Mouse (Mus musculus): ENCODE results near the gene Irx2.

DNA sequence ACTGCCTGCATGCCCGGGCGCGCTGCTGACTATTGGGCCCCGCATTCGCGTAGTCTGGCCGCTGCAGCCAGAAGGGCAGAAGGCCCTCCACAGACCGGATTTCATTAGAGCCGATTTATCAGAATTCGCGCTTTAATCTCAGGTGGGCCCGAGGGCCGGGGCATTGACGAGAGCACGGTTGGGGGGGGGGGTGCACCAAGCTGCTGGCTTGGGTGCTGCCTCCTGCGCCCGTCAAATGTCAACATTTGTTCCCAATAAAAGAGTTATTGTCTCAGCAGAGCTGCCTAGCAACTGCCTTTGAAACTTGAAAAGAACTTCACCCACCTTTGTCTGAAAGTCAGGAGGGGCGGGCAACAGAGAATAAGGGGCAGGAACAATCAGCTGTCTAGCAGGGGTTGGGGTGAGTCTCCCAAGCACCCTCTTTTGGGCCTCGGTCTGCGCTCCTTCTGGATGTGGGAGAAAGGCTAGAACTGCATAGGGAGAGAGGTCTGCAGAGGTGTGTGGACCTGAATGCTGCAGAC, 7.8 kb downstream of the Irx2 start:
- TF ChIP-seq CTCF (conservative IDR thresholded peaks at IDR 0.05; ENCODE audit: insufficient read depth, insufficient read length, low read depth, low read length) (no peak), POLR2A (IDR thresholded peaks at IDR 0.05; ENCODE audit: low read depth, low read length) (no peak)

Measured in kidney, adult 2 months (tissue).